Mouse (Mus musculus): ENCODE results near the gene Fam72a. TPM values are rescaled to one million over a fixed set of nuclear protein-coding genes. Genes with fewer than 3 reads are reported as not detected.
"Not testable (repeated sequence)": the region's sequence is repeated elsewhere in the genome, so short reads cannot be mapped to it uniquely, and the experiment has no call there.

The Fam72a gene
- polyA plus RNA-seq, 2 experiments, result 2.1 to 2.5 TPM

DNA sequence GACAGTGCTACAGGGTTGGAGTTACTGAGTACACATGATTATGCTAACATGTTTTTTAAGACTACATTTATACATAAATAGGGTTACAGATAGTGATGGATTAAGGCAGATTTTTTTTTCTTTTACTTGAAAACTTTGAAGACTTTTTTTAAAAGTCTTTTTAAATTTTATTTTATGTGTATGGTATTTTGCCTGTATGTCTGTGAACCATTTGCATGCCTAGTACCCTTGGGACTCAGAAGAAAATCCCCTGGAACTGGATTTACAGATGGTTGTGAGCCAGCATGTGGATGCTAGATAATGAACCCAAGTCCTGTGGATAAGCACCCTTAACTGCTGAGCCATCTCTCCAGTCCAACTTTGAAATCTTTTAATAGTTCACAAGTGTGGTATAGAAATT, 25.7 kb downstream of the Fam72a start:
- Histone ChIP-seq H3K9me3 (ENCODE audit: control insufficient read depth, low read length) (no peaks in the 10 kb centered on the region), H3K27ac (replicated peaks; ENCODE audit: low read depth, low read length) (no peak overlapping the region), H3K36me3 (ENCODE audit: control insufficient read depth, insufficient read depth, low read length) (no peaks in the 10 kb centered on the region), H3K9ac (ENCODE audit: low read depth, low read length, severe bottlenecking) (no peak overlapping the region), H3K4me2 (replicated peaks; ENCODE audit: low read depth, low read length, severe bottlenecking) (no peak overlapping the region), H3K4me1 (ENCODE audit: control insufficient read depth, insufficient read depth, low read length) (0 out of 2 replicates have a peak, but pooled peaks cover 3% of the 10 kb centered on the region), H3K27me3 (ENCODE audit: control insufficient read depth, insufficient read depth, low read length) (no peaks in the 10 kb centered on the region), H3K4me3 (replicated peaks; ENCODE audit: low read length) (no peak overlapping the region)
- DNase-seq (ENCODE audit: low spot score) (no peak), ATAC-seq (ENCODE audit: low FRiP score, low read depth) (no peak)
- TF ChIP-seq POLR2A (IDR thresholded peaks at IDR 0.05; ENCODE audit: borderline replicate concordance, extremely low read depth, insufficient read depth, insufficient read length), result no peak

GRCm38 (mm10) chr1:131555042-131555812, 27.5 kb downstream of the Fam72a start:
- no peak for TF ChIP-seq POLR2A (IDR thresholded peaks at IDR 0.05; ENCODE audit: borderline replicate concordance, extremely low read depth, insufficient read depth, insufficient read length)
- Histone ChIP-seq H3K27me3 (ENCODE audit: control insufficient read depth, insufficient read depth, low read length) (no peaks in the 10 kb centered on the region), H3K4me3 (replicated peaks; ENCODE audit: low read length) (no peak overlapping the region), H3K9ac (ENCODE audit: low read depth, low read length, severe bottlenecking) (0 out of 2 replicates have a peak overlapping the region, but pooled peaks have one; percentile 18), H3K4me1 (ENCODE audit: control insufficient read depth, insufficient read depth, low read length) (0 out of 2 replicates have a peak, but pooled peaks cover 3% of the 10 kb centered on the region), H3K27ac (replicated peaks; ENCODE audit: low read depth, low read length) (no peak overlapping the region), H3K9me3 (ENCODE audit: control insufficient read depth, low read length) (no peaks in the 10 kb centered on the region), H3K4me2 (replicated peaks; ENCODE audit: low read depth, low read length, severe bottlenecking) (peak overlapping the region; percentile 30), H3K36me3 (ENCODE audit: control insufficient read depth, insufficient read depth, low read length) (no peaks in the 10 kb centered on the region)
- DNase-seq (ENCODE audit: low spot score) (peak; percentile 82), ATAC-seq (ENCODE audit: low FRiP score, low read depth) (peak; percentile 94)
- 7% methylated on average over 13 of the region's 13 CpGs for WGBS

- no peak overlapping the region for H3K4me2 ChIP-seq (replicated peaks; ENCODE audit: low read depth, low read length, severe bottlenecking)
- H3K27me3 ChIP-seq (ENCODE audit: control insufficient read depth, insufficient read depth, low read length), result no peaks in the 10 kb centered on the region
- ATAC-seq (ENCODE audit: low FRiP score, low read depth) (no peak), DNase-seq (ENCODE audit: low spot score) (no peak)
- H3K9me3 ChIP-seq (ENCODE audit: control insufficient read depth, low read length), result no peaks in the 10 kb centered on the region
- H3K27ac ChIP-seq (replicated peaks; ENCODE audit: low read depth, low read length), result no peak overlapping the region
- no peak overlapping the region for H3K4me3 ChIP-seq (replicated peaks; ENCODE audit: low read length)
- no peaks in the 10 kb centered on the region for H3K4me1 ChIP-seq (ENCODE audit: control insufficient read depth, insufficient read depth, low read length)
- no peak overlapping the region for H3K9ac ChIP-seq (ENCODE audit: low read depth, low read length, severe bottlenecking)
- no peak for TF ChIP-seq POLR2A (IDR thresholded peaks at IDR 0.05; ENCODE audit: borderline replicate concordance, extremely low read depth, insufficient read depth, insufficient read length)
- H3K36me3 ChIP-seq (ENCODE audit: control insufficient read depth, insufficient read depth, low read length), result no peaks in the 10 kb centered on the region
These were observed 32.8 kb downstream of the Fam72a start for GRCm38 (mm10) chr1:131560500-131560899.

GRCm38 (mm10) chr1:131562081-131562480, 34.4 kb downstream of the Fam72a start:
- no peaks in the 10 kb centered on the region for H3K4me1 ChIP-seq (ENCODE audit: control insufficient read depth, insufficient read depth, low read length)

DNA sequence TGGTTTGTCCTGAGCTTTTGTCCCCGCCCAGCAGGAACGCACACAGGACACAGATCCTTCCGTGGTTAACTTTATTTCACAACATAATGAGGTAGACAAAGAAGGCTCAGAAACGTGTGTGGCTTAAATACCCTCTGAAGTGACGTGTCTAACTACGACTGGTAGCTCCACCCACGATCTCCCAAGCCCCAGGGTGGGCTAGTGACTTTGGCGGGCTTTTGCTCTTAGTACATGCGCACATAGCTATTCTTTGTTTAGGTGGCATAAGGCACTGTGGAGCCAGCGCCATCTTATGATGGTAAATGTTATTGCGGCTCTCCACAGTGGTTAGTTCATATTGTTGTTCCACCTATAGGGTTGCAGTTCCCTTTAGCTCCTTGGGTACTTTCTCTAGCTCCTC, 38.4 kb downstream of the Fam72a start:
- H3K9me3 ChIP-seq (ENCODE audit: control insufficient read depth, low read length); H3K27me3 ChIP-seq (ENCODE audit: control insufficient read depth, insufficient read depth, low read length); H3K4me2 ChIP-seq (replicated peaks; ENCODE audit: low read depth, low read length, severe bottlenecking); H3K9ac ChIP-seq (ENCODE audit: low read depth, low read length, severe bottlenecking); H3K4me1 ChIP-seq (ENCODE audit: control insufficient read depth, insufficient read depth, low read length); DNase-seq (ENCODE audit: low spot score); H3K36me3 ChIP-seq (ENCODE audit: control insufficient read depth, insufficient read depth, low read length); H3K4me3 ChIP-seq (replicated peaks; ENCODE audit: low read length); ATAC-seq (ENCODE audit: low FRiP score, low read depth); H3K27ac ChIP-seq (replicated peaks; ENCODE audit: low read depth, low read length): not testable (repeated sequence)
- WGBS, result 50% methylated on average over 11 of the region's 11 CpGs

More at GRCm38 (mm10) chr1:131562081-131562480, 34.4 kb downstream of the Fam72a start:
- Histone ChIP-seq H3K9me3 (ENCODE audit: control insufficient read depth, low read length) (no peaks in the 10 kb centered on the region), H3K4me2 (replicated peaks; ENCODE audit: low read depth, low read length, severe bottlenecking) (no peak overlapping the region), H3K27me3 (ENCODE audit: control insufficient read depth, insufficient read depth, low read length) (no peaks in the 10 kb centered on the region), H3K27ac (replicated peaks; ENCODE audit: low read depth, low read length) (no peak overlapping the region), H3K9ac (ENCODE audit: low read depth, low read length, severe bottlenecking) (no peak overlapping the region), H3K36me3 (ENCODE audit: control insufficient read depth, insufficient read depth, low read length) (no peaks in the 10 kb centered on the region), H3K4me3 (replicated peaks; ENCODE audit: low read length) (no peak overlapping the region)
- DNase-seq (ENCODE audit: low spot score) (no peak), ATAC-seq (ENCODE audit: low FRiP score, low read depth) (no peak)
- 89% methylated on average over 2 of the region's 2 CpGs for WGBS
- no peak for TF ChIP-seq POLR2A (IDR thresholded peaks at IDR 0.05; ENCODE audit: borderline replicate concordance, extremely low read depth, insufficient read depth, insufficient read length)
